Mouse (Mus musculus): ENCODE measurements around the gene Btbd18. TPM values are rescaled to one million over a fixed set of nuclear protein-coding genes. Genes with fewer than 3 reads are reported as not detected.

Gene Btbd18
- 0.22 and 0.39 TPM in 2 replicates for polyA plus RNA-seq (2014; fragmentation: Nextera tagmentation; extraction: Ambion mirVana)

DNA sequence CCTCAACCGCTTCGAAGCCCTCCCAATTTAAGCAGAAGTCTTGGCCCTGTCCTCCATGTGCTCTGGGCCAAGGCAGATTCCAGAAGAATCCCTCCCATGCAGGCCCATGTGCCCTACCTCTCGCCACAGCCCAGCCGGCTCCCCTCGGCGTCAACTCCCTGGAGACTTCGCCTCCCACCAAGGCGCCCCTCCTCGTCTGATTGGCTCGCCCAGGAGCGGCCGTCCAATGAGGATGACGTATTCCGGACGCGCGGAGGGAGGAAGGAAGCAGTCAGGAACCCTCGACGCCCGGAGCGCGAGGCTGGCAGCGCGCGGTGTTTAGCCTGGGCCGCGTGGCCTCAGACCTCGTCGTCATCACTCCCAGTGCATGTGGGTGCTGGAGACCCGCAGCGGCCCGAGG lies at the start of gene Btbd18:
Btbd18 (plus strand) TSS at position 274 of the 400 bp plus-strand sequence.
- Histone ChIP-seq H3K4me2 (no peak within 1 kb of the TSS), H3K27ac (ENCODE audit: low read depth) (no peak within 1 kb of the TSS), H3K4me1 (ENCODE audit: insufficient read depth) (no peaks in the 10 kb centered on the region), H3K4me3 (ENCODE audit: low read depth, low read length) (no peak within 1 kb of the TSS), H3K9ac (no peak within 1 kb of the TSS), H3K27me3 (ENCODE audit: insufficient read depth, low read length) (no peaks in the 10 kb centered on the region), H3K9me3 (ENCODE audit: low read depth, low read length) (no peaks in the 10 kb centered on the region), H3K36me3 (ENCODE audit: insufficient read depth) (no peaks in the 10 kb centered on the region)
- DNase-seq, result no peak
- ATAC-seq (ENCODE audit: insufficient read depth), result no peak
- TF ChIP-seq CTCF (IDR thresholded peaks at IDR 0.05; ENCODE audit: low read depth), result no peak
- WGBS, result 91% methylated on average over 32 of the region's 32 CpGs

GRCm38 (mm10) chr2:84612764-84613163 lies 46.1 kb upstream of the Btbd18 start:
- no peak for TF ChIP-seq CTCF (IDR thresholded peaks at IDR 0.05; ENCODE audit: low read depth)
- Histone ChIP-seq H3K27ac (ENCODE audit: low read depth) (no peak overlapping the region), H3K36me3 (ENCODE audit: insufficient read depth) (peaks cover 98% of the 10 kb centered on the region)

DNA sequence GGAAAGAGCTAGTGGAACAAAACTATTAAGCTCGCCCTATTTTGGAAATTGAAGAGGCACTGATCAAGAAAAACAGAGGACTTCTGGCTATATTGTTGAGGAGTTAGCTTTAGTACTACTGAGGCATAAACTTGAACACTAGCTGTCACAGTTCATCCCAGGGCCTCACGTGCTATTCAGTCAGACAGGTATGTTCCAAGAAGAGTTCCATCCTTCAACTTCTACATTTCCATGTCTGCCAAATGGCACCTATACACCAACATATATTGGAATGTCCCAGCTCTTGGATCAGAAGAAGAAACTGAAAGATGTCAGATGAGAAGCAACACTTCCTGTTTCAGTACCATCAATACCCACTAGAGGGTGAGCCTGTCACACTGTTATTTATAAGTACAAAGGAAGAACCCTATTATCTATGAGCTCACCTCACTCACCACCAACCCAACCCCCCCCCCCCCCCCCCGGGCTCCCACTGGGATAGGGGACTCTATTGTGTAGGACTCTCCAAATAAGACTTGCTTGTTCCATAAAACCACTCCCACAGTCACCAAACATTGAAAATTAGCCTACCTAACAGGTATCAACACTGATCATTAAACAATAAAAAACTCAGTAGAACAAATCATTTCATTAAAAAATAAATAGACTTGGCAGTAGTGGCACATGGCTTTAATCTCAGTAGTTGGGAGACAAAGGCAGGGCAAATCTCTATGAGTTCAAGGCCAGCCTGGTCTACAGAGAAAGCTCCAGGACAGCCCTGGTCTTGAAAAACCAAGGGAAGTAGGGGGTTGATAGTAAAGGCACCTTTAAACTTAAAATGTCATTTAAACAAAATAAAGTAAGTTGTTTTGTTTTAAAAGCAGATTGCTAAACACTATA lies 41.0 kb upstream of the Btbd18 start:
- Histone ChIP-seq H3K9ac (no peak overlapping the region), H3K4me3 (ENCODE audit: low read depth, low read length) (no peak overlapping the region), H3K4me1 (ENCODE audit: insufficient read depth) (no peaks in the 10 kb centered on the region), H3K36me3 (ENCODE audit: insufficient read depth) (peaks cover 84% of the 10 kb centered on the region), H3K27ac (ENCODE audit: low read depth) (no peak overlapping the region), H3K27me3 (ENCODE audit: insufficient read depth, low read length) (no peaks in the 10 kb centered on the region), H3K9me3 (ENCODE audit: low read depth, low read length) (no peaks in the 10 kb centered on the region), H3K4me2 (no peak overlapping the region)
- TF ChIP-seq CTCF (IDR thresholded peaks at IDR 0.05; ENCODE audit: low read depth), result peak; percentile 81
- ATAC-seq (ENCODE audit: insufficient read depth), result peak; percentile 78; the same call in 1 of the 2 replicates
- 73% methylated on average over 3 of the region's 3 CpGs for WGBS
- peak; percentile 85 for DNase-seq

More at GRCm38 (mm10) chr2:84612764-84613163, 46.1 kb upstream of the Btbd18 start:
- no peak for DNase-seq
- H3K27me3 ChIP-seq (ENCODE audit: insufficient read depth, low read length), result no peaks in the 10 kb centered on the region
- H3K9me3 ChIP-seq (ENCODE audit: low read depth, low read length), result no peaks in the 10 kb centered on the region
- H3K4me3 ChIP-seq (ENCODE audit: low read depth, low read length), result no peak overlapping the region
- H3K4me2 ChIP-seq, result no peak overlapping the region
- no peak for ATAC-seq (ENCODE audit: insufficient read depth)
- no peaks in the 10 kb centered on the region for H3K4me1 ChIP-seq (ENCODE audit: insufficient read depth)
- no peak overlapping the region for H3K9ac ChIP-seq
- WGBS, result 95% methylated on average over 6 of the region's 6 CpGs

DNA sequence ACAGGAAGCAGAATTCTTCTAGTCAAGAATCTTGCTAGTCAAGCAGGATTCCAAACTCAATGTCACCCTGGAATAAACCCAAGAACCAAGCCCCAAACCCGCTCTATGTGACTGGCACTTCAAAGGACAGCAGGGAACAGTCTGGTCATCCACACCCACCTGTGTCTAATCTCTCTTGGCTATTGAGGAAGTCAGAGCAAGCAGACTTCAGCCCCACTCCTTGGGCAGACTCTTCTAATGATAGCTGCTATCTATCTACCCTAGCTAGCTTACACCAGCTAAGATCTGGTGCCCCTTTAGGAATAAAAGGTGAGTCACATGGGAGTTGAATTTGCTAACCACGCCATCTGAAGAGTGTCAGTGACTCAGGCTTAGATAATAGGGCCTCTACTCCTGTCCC lies 40.0 kb upstream of the Btbd18 start:
- Histone ChIP-seq H3K27ac (ENCODE audit: low read depth) (no peak overlapping the region), H3K4me2 (no peak overlapping the region), H3K27me3 (ENCODE audit: insufficient read depth, low read length) (no peaks in the 10 kb centered on the region), H3K4me1 (ENCODE audit: insufficient read depth) (no peaks in the 10 kb centered on the region), H3K36me3 (ENCODE audit: insufficient read depth) (peaks cover 83% of the 10 kb centered on the region), H3K4me3 (ENCODE audit: low read depth, low read length) (no peak overlapping the region), H3K9me3 (ENCODE audit: low read depth, low read length) (no peaks in the 10 kb centered on the region), H3K9ac (no peak overlapping the region)
- no peak for TF ChIP-seq CTCF (IDR thresholded peaks at IDR 0.05; ENCODE audit: low read depth)
- ATAC-seq (ENCODE audit: insufficient read depth) (no peak), DNase-seq (no peak)
- WGBS, result 77% methylated on average over 2 of the region's 2 CpGs

DNA sequence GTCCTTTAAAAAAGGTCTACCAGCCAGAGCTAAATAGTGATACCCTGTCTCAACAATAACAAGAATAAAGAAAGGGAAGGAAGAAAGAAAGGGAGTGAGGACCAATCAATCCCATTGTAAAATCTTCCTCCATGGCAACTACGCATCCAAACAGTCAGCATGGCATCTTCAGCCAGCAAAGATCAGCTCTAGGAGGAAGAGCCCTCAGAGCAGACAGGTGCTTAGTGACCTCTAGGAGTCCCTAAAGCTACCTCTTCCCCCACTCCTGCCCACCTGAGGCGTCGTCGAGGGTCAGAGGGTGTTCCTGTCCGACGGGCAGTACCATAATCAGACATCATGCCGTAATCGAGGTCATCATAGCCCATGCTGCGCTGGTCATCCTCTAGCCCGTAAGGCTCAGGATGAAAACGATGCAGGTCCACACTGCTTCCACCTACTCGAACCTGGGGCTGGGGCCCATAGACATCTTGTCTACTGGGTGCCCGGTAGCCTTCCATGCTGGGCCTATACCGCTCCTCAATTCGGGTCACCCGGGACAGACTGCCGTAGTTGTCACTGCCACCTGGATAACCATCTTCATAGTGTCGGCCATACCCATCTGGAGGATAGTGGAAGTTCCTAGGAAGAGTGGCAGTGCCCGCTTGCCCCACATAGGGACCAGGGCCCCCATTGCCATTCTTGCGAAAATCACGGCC lies 39.1 kb upstream of the Btbd18 start:
- Histone ChIP-seq H3K4me1 (ENCODE audit: insufficient read depth) (no peaks in the 10 kb centered on the region), H3K27me3 (ENCODE audit: insufficient read depth, low read length) (no peaks in the 10 kb centered on the region), H3K4me2 (no peak overlapping the region), H3K9me3 (ENCODE audit: low read depth, low read length) (no peaks in the 10 kb centered on the region), H3K36me3 (ENCODE audit: insufficient read depth) (peaks cover 82% of the 10 kb centered on the region), H3K27ac (ENCODE audit: low read depth) (no peak overlapping the region), H3K9ac (no peak overlapping the region), H3K4me3 (ENCODE audit: low read depth, low read length) (no peak overlapping the region)
- DNase-seq (no peak), ATAC-seq (ENCODE audit: insufficient read depth) (no peak)
- WGBS, result 93% methylated on average over 21 of the region's 21 CpGs
- TF ChIP-seq CTCF (IDR thresholded peaks at IDR 0.05; ENCODE audit: low read depth), result no peak

GRCm38 (mm10) chr2:84622668-84623067 lies 36.2 kb upstream of the Btbd18 start:
- no peak for TF ChIP-seq CTCF (IDR thresholded peaks at IDR 0.05; ENCODE audit: low read depth)
- DNase-seq (no peak), ATAC-seq (ENCODE audit: insufficient read depth) (no peak)
- Histone ChIP-seq H3K4me1 (ENCODE audit: insufficient read depth) (no peaks in the 10 kb centered on the region; the same call in 1 of the 2 replicates), H3K4me3 (ENCODE audit: low read depth, low read length) (no peak overlapping the region), H3K27me3 (ENCODE audit: insufficient read depth, low read length) (no peaks in the 10 kb centered on the region), H3K36me3 (ENCODE audit: insufficient read depth) (peaks cover 54% of the 10 kb centered on the region), H3K27ac (ENCODE audit: low read depth) (0 out of 2 replicates have a peak overlapping the region, but pooled peaks have one; percentile 7), H3K9ac (no peak overlapping the region), H3K9me3 (ENCODE audit: low read depth, low read length) (no peaks in the 10 kb centered on the region), H3K4me2 (no peak overlapping the region)
- 48% methylated on average over 2 of the region's 2 CpGs for WGBS
